ENCODE assay signal across 9 mouse cellular contexts in genomic region chrX:94365381-94365925, GRCm38 (mm10). TPM values are rescaled to one million over a fixed set of nuclear protein-coding genes. Genes with fewer than 3 reads are reported as not detected.
DNase-seq lines count a peak whose midpoint lies in the region; ATAC-seq and TF ChIP-seq lines count a peak whose summit lies in the region.
"Had no signal": no experiment of that assay in that cellular context is flagged by ENCODE, and none has a peak within 500 bp of the region (broad histone marks: within the 10 kb centered on the region; RNA-seq: fewer than 3 reads in every experiment).

No protein-coding gene starts in this region.

- H3K27ac ChIP-seq in kidney, adult 2 months (ENCODE audit: insufficient read depth, low read depth, low read length) = no peak overlapping the region
- H3K27ac ChIP-seq in hindbrain, postnatal 0 days = no peak overlapping the region
- no peak overlapping the region for H3K27ac ChIP-seq in midbrain, embryonic 16.5 days (ENCODE audit: low read length)
- H3K27ac ChIP-seq: heart, adult 2 months had no signal

- 21% methylated on average over 14 of the region's 14 CpGs for WGBS in kidney, adult 2 months
- 32% methylated on average over 14 of the region's 14 CpGs for WGBS in hindbrain, postnatal 0 days
- WGBS in midbrain, embryonic 16.5 days = 23% methylated on average over 14 of the region's 14 CpGs

- H3K9ac ChIP-seq in hindbrain, postnatal 0 days (replicated peaks; ENCODE audit: low read length) = no peak overlapping the region
- no peak overlapping the region for H3K9ac ChIP-seq in midbrain, embryonic 16.5 days (ENCODE audit: low read depth, low read length)

- peak overlapping the region; percentile 44; the same call in 1 of the 2 replicates for H3K4me2 ChIP-seq in hindbrain, postnatal 0 days (ENCODE audit: low read depth, low read length)
- H3K4me2 ChIP-seq in midbrain, embryonic 16.5 days (ENCODE audit: low read length) = peak overlapping the region; percentile 51

- H3K4me3 ChIP-seq in kidney, adult 2 months (ENCODE audit: insufficient read depth, low read depth, low read length) = no peak overlapping the region
- no peak overlapping the region for H3K4me3 ChIP-seq in hindbrain, postnatal 0 days (ENCODE audit: low read length)
- no peak overlapping the region for H3K4me3 ChIP-seq in midbrain, embryonic 16.5 days (ENCODE audit: low read depth, low read length)

- no peaks in the 10 kb centered on the region for H3K36me3 ChIP-seq in kidney, adult 2 months (ENCODE audit: control insufficient read depth, insufficient read depth, low read length)
- no peaks in the 10 kb centered on the region for H3K36me3 ChIP-seq in hindbrain, postnatal 0 days (ENCODE audit: insufficient read depth, low read length)
- no peaks in the 10 kb centered on the region for H3K36me3 ChIP-seq in midbrain, embryonic 16.5 days (ENCODE audit: control insufficient read depth, insufficient read depth, low read length)

- TF ChIP-seq POLR2A in kidney, adult 2 months (IDR thresholded peaks at IDR 0.05; ENCODE audit: low read depth, low read length) = no peak

- no peak for ATAC-seq in hindbrain, postnatal 0 days
- ATAC-seq in midbrain, embryonic 16.5 days = no peak

- H3K9me3 ChIP-seq in hindbrain, postnatal 0 days (ENCODE audit: low read length) = no peaks in the 10 kb centered on the region
- H3K9me3 ChIP-seq in midbrain, embryonic 16.5 days (replicated peaks; ENCODE audit: control insufficient read depth, low read length, poor library complexity, severe bottlenecking) = no peaks in the 10 kb centered on the region

- TF ChIP-seq CTCF in kidney, adult 2 months (conservative IDR thresholded peaks at IDR 0.05; ENCODE audit: insufficient read depth, insufficient read length, low read depth, low read length) = no peak
- TF ChIP-seq CTCF in hindbrain, postnatal 0 days (IDR thresholded peaks at IDR 0.05; ENCODE audit: low read depth) = no peak

- H3K4me1 ChIP-seq in kidney, adult 2 months (ENCODE audit: control insufficient read depth, insufficient read depth, low read length) = no peaks in the 10 kb centered on the region; the same call in 1 of the 2 replicates
- no peaks in the 10 kb centered on the region for H3K4me1 ChIP-seq in hindbrain, postnatal 0 days (ENCODE audit: insufficient read depth, low read length)
- peaks cover 6% of the 10 kb centered on the region for H3K4me1 ChIP-seq in midbrain, embryonic 16.5 days (ENCODE audit: control insufficient read depth, insufficient read depth, low read length)

- DNase-seq in kidney, adult 2 months = peak; percentile 4
- no peak for DNase-seq in kidney, postnatal 10 days
- peak; percentile 7 for DNase-seq in embryo, embryonic 11 days
- DNase-seq in hindbrain, postnatal 0 days (ENCODE audit: low spot score) = peak; percentile 1
- no peak for DNase-seq in spleen, postnatal 10 days (ENCODE audit: low spot score in 2 of 2)
- no peak for DNase-seq in T-cell, adult 2 months (ENCODE audit: low spot score)
- DNase-seq in cerebellum, adult 11-12 months = no peak

- no peaks in the 10 kb centered on the region for H3K27me3 ChIP-seq in kidney, adult 2 months (replicated peaks; ENCODE audit: control insufficient read depth, insufficient read depth, low read length)
- peaks cover 24% of the 10 kb centered on the region; the same call in 1 of the 2 replicates for H3K27me3 ChIP-seq in hindbrain, postnatal 0 days (ENCODE audit: insufficient read depth, low read length)
- peaks cover 34% of the 10 kb centered on the region for H3K27me3 ChIP-seq in midbrain, embryonic 16.5 days (ENCODE audit: control insufficient read depth, insufficient read depth, low read depth, low read length)

RNA-seq across cellular contexts. Expression of gene Fam90a1b, which starts 1.1 kb away (rescaled TPM):
- not detected in 2 replicates for polyA plus RNA-seq in kidney, adult 2 months (2012; rRNA removed)
- total RNA-seq in hindbrain, postnatal 0 days (2014; rRNA removed) = 0.04 and 0.37 TPM in 2 replicates
- polyA plus RNA-seq in hindbrain, postnatal 0 days (2015; fragmentation: Nextera tagmentation; extraction: Ambion mirVana) = 0.26 and 0.49 TPM in 2 replicates
- polyA plus RNA-seq in midbrain, embryonic 16.5 days (2015; fragmentation: Nextera tagmentation; extraction: Ambion mirVana) = 0.09 and 0.10 TPM in 2 replicates
- total RNA-seq: heart, adult 2 months had no signal
- polyA plus RNA-seq: heart, adult 2 months had no signal

RNA-seq across cellular contexts. Expression of gene Apoo, which starts 1.5 kb away (rescaled TPM):
- 31.8 and 43.1 TPM in 2 replicates for polyA plus RNA-seq in kidney, adult 2 months (2012; rRNA removed)
- 58.0 and 59.9 TPM in 2 replicates for total RNA-seq in hindbrain, postnatal 0 days (2014; rRNA removed)
- 175 and 176 TPM in 2 replicates for polyA plus RNA-seq in hindbrain, postnatal 0 days (2015; fragmentation: Nextera tagmentation; extraction: Ambion mirVana)
- polyA plus RNA-seq in midbrain, embryonic 16.5 days (2015; fragmentation: Nextera tagmentation; extraction: Ambion mirVana) = 121 and 122 TPM in 2 replicates

Comparison
In these comparisons a context has a peak if more than half of its experiments do, and no peak if none do; other contexts are left out.
1. DNase-seq: peak in kidney, adult 2 months (single experiment), embryo, embryonic 11 days (single experiment) and hindbrain, postnatal 0 days (single experiment); none in kidney, postnatal 10 days (single experiment), spleen, postnatal 10 days (0 of 2), T-cell, adult 2 months (single experiment) and cerebellum, adult 11-12 months (single experiment).